Mouse (Mus musculus): Measurements from ENCODE around the gene Pigr. TPM values are rescaled to one million over a fixed set of nuclear protein-coding genes. Genes with fewer than 3 reads are reported as not detected.
A peak's percentile ranks its signal among the peaks of the same experiment; 100 is the strongest.

Pigr gene
- polyA plus RNA-seq, 1 experiment = not detected

GRCm38 (mm10) chr1:130877889-130878614, 51.6 kb downstream of the Pigr start:
- Histone ChIP-seq H3K27ac (ENCODE audit: insufficient read depth, low read length) (no peak overlapping the region), H3K9me3 (replicated peaks; ENCODE audit: control insufficient read depth, insufficient read depth, low read length, poor library complexity, severe bottlenecking) (no peaks in the 10 kb centered on the region), H3K27me3 (ENCODE audit: control insufficient read depth, insufficient read depth, low read length, poor library complexity, severe bottlenecking) (peaks cover 5% of the 10 kb centered on the region), H3K36me3 (ENCODE audit: control insufficient read depth, insufficient read depth, low read length, poor library complexity, severe bottlenecking) (no peaks in the 10 kb centered on the region), H3K4me3 (ENCODE audit: low read depth, low read length) (peak overlapping the region; percentile 54), H3K4me1 (ENCODE audit: control insufficient read depth, insufficient read depth, low read length) (no peaks in the 10 kb centered on the region), H3K9ac (ENCODE audit: low read depth, poor library complexity, severe bottlenecking) (peak overlapping the region; percentile 17; the same call in 1 of the 2 replicates)
- TF ChIP-seq POLR2A (IDR thresholded peaks at IDR 0.05; ENCODE audit: insufficient read depth, low read length) (no peak), CTCF (IDR thresholded peaks at IDR 0.05; ENCODE audit: low read depth, low read length) (no peak), EP300 (IDR thresholded peaks at IDR 0.05; ENCODE audit: insufficient read depth, low read depth, low read length) (no peak)

GRCm38 (mm10) chr1:130879927-130880326, 53.4 kb downstream of the Pigr start:
- Histone ChIP-seq H3K4me3 (ENCODE audit: low read depth, low read length) (no peak overlapping the region), H3K27ac (ENCODE audit: insufficient read depth, low read length) (no peak overlapping the region), H3K9me3 (replicated peaks; ENCODE audit: control insufficient read depth, insufficient read depth, low read length, poor library complexity, severe bottlenecking) (no peaks in the 10 kb centered on the region), H3K36me3 (ENCODE audit: control insufficient read depth, insufficient read depth, low read length, poor library complexity, severe bottlenecking) (no peaks in the 10 kb centered on the region), H3K27me3 (ENCODE audit: control insufficient read depth, insufficient read depth, low read length, poor library complexity, severe bottlenecking) (peaks cover 5% of the 10 kb centered on the region), H3K9ac (ENCODE audit: low read depth, poor library complexity, severe bottlenecking) (no peak overlapping the region), H3K4me1 (ENCODE audit: control insufficient read depth, insufficient read depth, low read length) (no peaks in the 10 kb centered on the region)
- TF ChIP-seq POLR2A (IDR thresholded peaks at IDR 0.05; ENCODE audit: insufficient read depth, low read length) (no peak), EP300 (IDR thresholded peaks at IDR 0.05; ENCODE audit: insufficient read depth, low read depth, low read length) (no peak), CTCF (IDR thresholded peaks at IDR 0.05; ENCODE audit: low read depth, low read length) (no peak)

- Histone ChIP-seq H3K9ac (ENCODE audit: low read depth, poor library complexity, severe bottlenecking) (no peak overlapping the region), H3K36me3 (ENCODE audit: control insufficient read depth, insufficient read depth, low read length, poor library complexity, severe bottlenecking) (no peaks in the 10 kb centered on the region), H3K4me1 (ENCODE audit: control insufficient read depth, insufficient read depth, low read length) (no peaks in the 10 kb centered on the region), H3K4me3 (ENCODE audit: low read depth, low read length) (no peak overlapping the region), H3K27me3 (ENCODE audit: control insufficient read depth, insufficient read depth, low read length, poor library complexity, severe bottlenecking) (peaks cover 5% of the 10 kb centered on the region; the same call in 1 of the 2 replicates), H3K27ac (ENCODE audit: insufficient read depth, low read length) (no peak overlapping the region), H3K9me3 (replicated peaks; ENCODE audit: control insufficient read depth, insufficient read depth, low read length, poor library complexity, severe bottlenecking) (no peaks in the 10 kb centered on the region)
- no peak for TF ChIP-seq POLR2A (IDR thresholded peaks at IDR 0.05; ENCODE audit: insufficient read depth, low read length)
- TF ChIP-seq EP300 (IDR thresholded peaks at IDR 0.05; ENCODE audit: insufficient read depth, low read depth, low read length) = no peak
These were observed 56.7 kb downstream of the Pigr start for GRCm38 (mm10) chr1:130883146-130883545.

- TF ChIP-seq CTCF (IDR thresholded peaks at IDR 0.05; ENCODE audit: low read depth, low read length) (no peak), EP300 (IDR thresholded peaks at IDR 0.05; ENCODE audit: insufficient read depth, low read depth, low read length) (no peak), POLR2A (IDR thresholded peaks at IDR 0.05; ENCODE audit: insufficient read depth, low read length) (no peak)
- H3K27me3 ChIP-seq (ENCODE audit: control insufficient read depth, insufficient read depth, low read length, poor library complexity, severe bottlenecking) = no peaks in the 10 kb centered on the region
- H3K9ac ChIP-seq (ENCODE audit: low read depth, poor library complexity, severe bottlenecking) = no peak within 1 kb of the TSS
- H3K4me3 ChIP-seq (ENCODE audit: low read depth, low read length) = no peak within 1 kb of the TSS
- no peaks in the 10 kb centered on the region for H3K4me1 ChIP-seq (ENCODE audit: control insufficient read depth, insufficient read depth, low read length)
- H3K9me3 ChIP-seq (replicated peaks; ENCODE audit: control insufficient read depth, insufficient read depth, low read length, poor library complexity, severe bottlenecking) = no peaks in the 10 kb centered on the region
- no peak within 1 kb of the TSS for H3K27ac ChIP-seq (ENCODE audit: insufficient read depth, low read length)
- H3K36me3 ChIP-seq (ENCODE audit: control insufficient read depth, insufficient read depth, low read length, poor library complexity, severe bottlenecking) = no peaks in the 10 kb centered on the region
These were observed 60.9 kb downstream of the Pigr start, which contains the start of gene Il24 for GRCm38 (mm10) chr1:130887354-130887753. Gene Il24 (minus strand): TSS chr1:130887454.

GRCm38 (mm10) chr1:130892446-130892845, 66.0 kb downstream of the Pigr start:
- H3K4me1 ChIP-seq (ENCODE audit: control insufficient read depth, insufficient read depth, low read length) = no peaks in the 10 kb centered on the region
- no peak overlapping the region for H3K9ac ChIP-seq (ENCODE audit: low read depth, poor library complexity, severe bottlenecking)
- TF ChIP-seq EP300 (IDR thresholded peaks at IDR 0.05; ENCODE audit: insufficient read depth, low read depth, low read length) = no peak
- no peak for TF ChIP-seq POLR2A (IDR thresholded peaks at IDR 0.05; ENCODE audit: insufficient read depth, low read length)
- no peak for TF ChIP-seq CTCF (IDR thresholded peaks at IDR 0.05; ENCODE audit: low read depth, low read length)
- no peaks in the 10 kb centered on the region for H3K9me3 ChIP-seq (replicated peaks; ENCODE audit: control insufficient read depth, insufficient read depth, low read length, poor library complexity, severe bottlenecking)
- H3K27ac ChIP-seq (ENCODE audit: insufficient read depth, low read length) = no peak overlapping the region
- H3K36me3 ChIP-seq (ENCODE audit: control insufficient read depth, insufficient read depth, low read length, poor library complexity, severe bottlenecking) = no peaks in the 10 kb centered on the region
- H3K4me3 ChIP-seq (ENCODE audit: low read depth, low read length) = no peak overlapping the region
- H3K27me3 ChIP-seq (ENCODE audit: control insufficient read depth, insufficient read depth, low read length, poor library complexity, severe bottlenecking) = no peaks in the 10 kb centered on the region

GRCm38 (mm10) chr1:130893329-130894040, 67.0 kb downstream of the Pigr start:
- TF ChIP-seq CTCF (IDR thresholded peaks at IDR 0.05; ENCODE audit: low read depth, low read length) (no peak), POLR2A (IDR thresholded peaks at IDR 0.05; ENCODE audit: insufficient read depth, low read length) (no peak), EP300 (IDR thresholded peaks at IDR 0.05; ENCODE audit: insufficient read depth, low read depth, low read length) (no peak)
- Histone ChIP-seq H3K27me3 (ENCODE audit: control insufficient read depth, insufficient read depth, low read length, poor library complexity, severe bottlenecking) (no peaks in the 10 kb centered on the region), H3K36me3 (ENCODE audit: control insufficient read depth, insufficient read depth, low read length, poor library complexity, severe bottlenecking) (no peaks in the 10 kb centered on the region), H3K27ac (ENCODE audit: insufficient read depth, low read length) (no peak overlapping the region), H3K9ac (ENCODE audit: low read depth, poor library complexity, severe bottlenecking) (no peak overlapping the region), H3K4me1 (ENCODE audit: control insufficient read depth, insufficient read depth, low read length) (no peaks in the 10 kb centered on the region), H3K9me3 (replicated peaks; ENCODE audit: control insufficient read depth, insufficient read depth, low read length, poor library complexity, severe bottlenecking) (no peaks in the 10 kb centered on the region), H3K4me3 (ENCODE audit: low read depth, low read length) (no peak overlapping the region)

Measured in ES-Bruce4 (cell line).